Mouse (Mus musculus): ENCODE measurements around the gene C1qbp.

GRCm38 (mm10) chr11:71008321-71008720, 25.5 kb upstream of the C1qbp start:
- TF ChIP-seq POLR2A (IDR thresholded peaks at IDR 0.05; ENCODE audit: borderline replicate concordance, extremely low read depth, insufficient read depth, insufficient read length, poor library complexity, severe bottlenecking) (no peak), CTCF (IDR thresholded peaks at IDR 0.05; ENCODE audit: borderline replicate concordance, extremely low read depth, insufficient read depth, insufficient read length) (no peak)

Data from brain, embryonic 14.5 days (tissue).